ENCODE assay signal across 28 mouse cellular contexts in genomic region chr10:60367145-60367544, GRCm38 (mm10). TPM values are rescaled to one million over a fixed set of nuclear protein-coding genes. Genes with fewer than 3 reads are reported as not detected.
DNase-seq lines count a peak whose midpoint lies in the region; ATAC-seq and TF ChIP-seq lines count a peak whose summit lies in the region.
"Had no signal": no experiment of that assay in that cellular context is flagged by ENCODE, and none has a peak within 500 bp of the region (broad histone marks: within the 10 kb centered on the region; RNA-seq: fewer than 3 reads in every experiment).

No protein-coding gene starts in this region.

- intact Hi-C loops in heart, postnatal 14 days (cut with DNase I): no loop called here

- no peaks in the 10 kb centered on the region for H3K27me3 ChIP-seq in liver, postnatal 0 days (ENCODE audit: insufficient read depth, low read length)
- no peaks in the 10 kb centered on the region for H3K27me3 ChIP-seq in liver, embryonic 11.5 days (replicated peaks; ENCODE audit: control insufficient read depth, insufficient read depth, low read length)
- H3K27me3 ChIP-seq: embryonic facial prominence, embryonic 12.5 days; limb, embryonic 13.5 days; megakaryocyte, embryonic 14.5 days; midbrain, embryonic 12.5 days; stomach, embryonic 15.5 days had no signal

- peaks cover 32% of the 10 kb centered on the region for H3K4me1 ChIP-seq in liver, postnatal 0 days (ENCODE audit: insufficient read depth)
- H3K4me1 ChIP-seq in liver, embryonic 11.5 days (replicated peaks; ENCODE audit: control insufficient read depth, insufficient read depth, low read length): no peaks in the 10 kb centered on the region
- H3K4me1 ChIP-seq in brown adipose tissue, adult 24 weeks (ENCODE audit: control insufficient read depth, insufficient read depth, insufficient read length, low read length): peaks cover 39% of the 10 kb centered on the region
- H3K4me1 ChIP-seq: midbrain, embryonic 12.5 days had no signal

- 0 out of 2 replicates have a peak, but pooled peaks have one; percentile 18 for ATAC-seq in liver, postnatal 0 days
- ATAC-seq in liver, embryonic 11.5 days (replicated peaks; ENCODE audit: low FRiP score): no peak
- peak; percentile 54 for ATAC-seq in megakaryocyte progenitor cell, adult 5-6 weeks (replicated peaks; ENCODE audit: poor library complexity)
- ATAC-seq: forebrain, embryonic 14.5 days; intestine, postnatal 0 days had no signal

- no peak overlapping the region for H3K4me2 ChIP-seq in liver, postnatal 0 days (ENCODE audit: low read depth, low read length)
- H3K4me2 ChIP-seq in liver, embryonic 11.5 days: no peak overlapping the region
- H3K4me2 ChIP-seq: embryonic facial prominence, embryonic 12.5 days; heart, embryonic 11.5 days; hindbrain, embryonic 14.5 days; limb, embryonic 13.5 days; midbrain, embryonic 12.5 days; stomach, embryonic 15.5 days had no signal

- peak; percentile 96 for DNase-seq in heart, adult 11 months
- DNase-seq in heart, postnatal 14 days: no peak
- DNase-seq in liver, postnatal 0 days: no peak
- no peak for DNase-seq in liver, embryonic 11.5 days (ENCODE audit: low spot score)
- no peak for DNase-seq in embryo, embryonic 11 days
- DNase-seq in B cell, adult 2 months: no peak
- DNase-seq: adrenal gland, postnatal 14 days; cerebellum, adult 2 months; cerebellum, postnatal 14 days; gastrocnemius, postnatal 14 days; heart, postnatal 4 days; kidney, adult 9 months; kidney, postnatal 10 days; lung, postnatal 10 days had no signal

- peak overlapping the region; percentile 48; the same call in 1 of the 2 replicates for H3K27ac ChIP-seq in liver, postnatal 0 days (ENCODE audit: low read depth)
- H3K27ac ChIP-seq in liver, embryonic 11.5 days (ENCODE audit: low read depth, low read length): no peak overlapping the region
- H3K27ac ChIP-seq in brown adipose tissue, adult 24 weeks (replicated peaks; ENCODE audit: low read depth, low read length): peak overlapping the region; percentile 66
- H3K27ac ChIP-seq: embryonic facial prominence, embryonic 12.5 days; hindbrain, embryonic 14.5 days; limb, embryonic 13.5 days; midbrain, embryonic 12.5 days; stomach, embryonic 15.5 days had no signal

- no peak overlapping the region for H3K4me3 ChIP-seq in liver, postnatal 0 days (ENCODE audit: low read depth, low read length)
- H3K4me3 ChIP-seq in liver, embryonic 11.5 days (ENCODE audit: low read depth, low read length): no peak overlapping the region
- H3K4me3 ChIP-seq in brown adipose tissue, adult 24 weeks (ENCODE audit: insufficient read depth, low read depth, low read length): no peak overlapping the region
- H3K4me3 ChIP-seq: embryonic facial prominence, embryonic 12.5 days; limb, embryonic 13.5 days; midbrain, embryonic 12.5 days; stomach, embryonic 15.5 days had no signal

- WGBS in liver, postnatal 0 days (ENCODE audit: insufficient replicate concordance): 30% methylated on average over 2 of the region's 2 CpGs
- 32% methylated on average over 2 of the region's 2 CpGs for WGBS in liver, embryonic 11.5 days

- TF ChIP-seq EP300 in liver, postnatal 0 days (IDR thresholded peaks at IDR 0.05; ENCODE audit: low read depth): no peak

- peaks cover 9% of the 10 kb centered on the region; the same call in 1 of the 2 replicates for H3K36me3 ChIP-seq in liver, postnatal 0 days (replicated peaks; ENCODE audit: insufficient read depth, low read length)
- no peaks in the 10 kb centered on the region for H3K36me3 ChIP-seq in liver, embryonic 11.5 days (ENCODE audit: control insufficient read depth, insufficient read depth, low read length)
- H3K36me3 ChIP-seq: embryonic facial prominence, embryonic 12.5 days; limb, embryonic 13.5 days; midbrain, embryonic 12.5 days; stomach, embryonic 15.5 days had no signal

- no peak for TF ChIP-seq CTCF in liver, postnatal 0 days (IDR thresholded peaks at IDR 0.05; ENCODE audit: low read depth)

- no peak overlapping the region for H3K9ac ChIP-seq in liver, postnatal 0 days (replicated peaks)
- no peak overlapping the region for H3K9ac ChIP-seq in liver, embryonic 11.5 days (ENCODE audit: low read depth, low read length)
- H3K9ac ChIP-seq: embryonic facial prominence, embryonic 12.5 days; hindbrain, embryonic 14.5 days; limb, embryonic 13.5 days; midbrain, embryonic 12.5 days; stomach, embryonic 15.5 days had no signal

- no peaks in the 10 kb centered on the region for H3K9me3 ChIP-seq in liver, postnatal 0 days (ENCODE audit: low read length)
- H3K9me3 ChIP-seq in liver, embryonic 11.5 days (ENCODE audit: control insufficient read depth, low read length): no peaks in the 10 kb centered on the region
- H3K9me3 ChIP-seq: embryonic facial prominence, embryonic 12.5 days; limb, embryonic 13.5 days; megakaryocyte, embryonic 14.5 days; midbrain, embryonic 12.5 days; stomach, embryonic 15.5 days had no signal

RNA-seq across cellular contexts. Expression of gene Vsir, which starts 20.5 kb away (rescaled TPM):
- total RNA-seq in heart, postnatal 14 days (2021): 10 to 100 TPM; 22.6 to 24.4 TPM
- polyA plus RNA-seq in liver, postnatal 0 days (2015; fragmentation: Nextera tagmentation; extraction: Ambion mirVana): 11.4 and 11.9 TPM in 2 replicates
- 5.4 and 6.3 TPM in 2 replicates for polyA plus RNA-seq in liver, embryonic 11.5 days (2014; fragmentation: Nextera tagmentation; extraction: Ambion mirVana)
- polyA plus RNA-seq in brown adipose tissue, adult 24 weeks (2012; ENCODE audit: insufficient read depth, insufficient read length, missing spikeins): 14.7 and 16.0 TPM in 2 replicates
- total RNA-seq in megakaryocyte progenitor cell, adult 5-6 weeks (2015): 43.4 and 55.3 TPM in 2 replicates
- 119 and 123 TPM in 2 replicates for total RNA-seq in megakaryocyte progenitor cell, adult 5-6 weeks (2017)

RNA-seq across cellular contexts. Expression of gene Gm17455, which starts 32.4 kb away (rescaled TPM):
- not detected for total RNA-seq in heart, postnatal 14 days (2021)
- not detected in 2 replicates for polyA plus RNA-seq in liver, postnatal 0 days (2015; fragmentation: Nextera tagmentation; extraction: Ambion mirVana)
- 0.44 TPM in 2 replicates for polyA plus RNA-seq in liver, embryonic 11.5 days (2014; fragmentation: Nextera tagmentation; extraction: Ambion mirVana)
- polyA plus RNA-seq in brown adipose tissue, adult 24 weeks (2012; ENCODE audit: insufficient read depth, insufficient read length, missing spikeins): not detected in 2 replicates
- 0.29 TPM in 1 of 2 replicates, not detected in the other for total RNA-seq in megakaryocyte progenitor cell, adult 5-6 weeks (2015)
- total RNA-seq in megakaryocyte progenitor cell, adult 5-6 weeks (2017): not detected in 2 replicates
- total RNA-seq: adrenal gland, postnatal 14 days; heart, adult 18-20 months; heart, postnatal 4 days; left cerebral cortex, postnatal 36 days had no signal
- polyA plus RNA-seq: liver, embryonic 16.5 days had no signal
